Mouse (Mus musculus) megakaryocyte-erythroid progenitor cell, adult 5-6 weeks (primary cell): ENCODE results near the gene Pitpnm3. TPM values are rescaled to one million over a fixed set of nuclear protein-coding genes. Genes with fewer than 3 reads are reported as not detected.
"Not testable (repeated sequence)": the region's sequence is repeated elsewhere in the genome, so short reads cannot be mapped to it uniquely, and the experiment has no call there.

Experiments
- ATAC-seq: replicated peaks from 2 replicates; pipeline ENCODE4 v1.8.0; 2016; ENCODE audit warnings: mild to moderate bottlenecking, inconsistent platforms; ENCODE audit not compliant: severe bottlenecking, poor library complexity, low FRiP score, low TSS enrichment
- total RNA-seq, 2 experiments: library from RNA; stranded (forward) in 1 of 2; stranded (reverse) in 1 of 2; fragments of 200-1000, 215-1000 nt in 1 of 2; fragments of >200 nt in 1 of 2; fragmentation: Nextera tagmentation in 1 of 2; gene quantifications; 2 replicates each; pipeline ENCODE4 v1.2.3; 2014 to 2017

Pitpnm3 gene
- total RNA-seq (2014; fragmentation: Nextera tagmentation) = not detected in 2 replicates
- not detected in 2 replicates for total RNA-seq (2017)

DNA sequence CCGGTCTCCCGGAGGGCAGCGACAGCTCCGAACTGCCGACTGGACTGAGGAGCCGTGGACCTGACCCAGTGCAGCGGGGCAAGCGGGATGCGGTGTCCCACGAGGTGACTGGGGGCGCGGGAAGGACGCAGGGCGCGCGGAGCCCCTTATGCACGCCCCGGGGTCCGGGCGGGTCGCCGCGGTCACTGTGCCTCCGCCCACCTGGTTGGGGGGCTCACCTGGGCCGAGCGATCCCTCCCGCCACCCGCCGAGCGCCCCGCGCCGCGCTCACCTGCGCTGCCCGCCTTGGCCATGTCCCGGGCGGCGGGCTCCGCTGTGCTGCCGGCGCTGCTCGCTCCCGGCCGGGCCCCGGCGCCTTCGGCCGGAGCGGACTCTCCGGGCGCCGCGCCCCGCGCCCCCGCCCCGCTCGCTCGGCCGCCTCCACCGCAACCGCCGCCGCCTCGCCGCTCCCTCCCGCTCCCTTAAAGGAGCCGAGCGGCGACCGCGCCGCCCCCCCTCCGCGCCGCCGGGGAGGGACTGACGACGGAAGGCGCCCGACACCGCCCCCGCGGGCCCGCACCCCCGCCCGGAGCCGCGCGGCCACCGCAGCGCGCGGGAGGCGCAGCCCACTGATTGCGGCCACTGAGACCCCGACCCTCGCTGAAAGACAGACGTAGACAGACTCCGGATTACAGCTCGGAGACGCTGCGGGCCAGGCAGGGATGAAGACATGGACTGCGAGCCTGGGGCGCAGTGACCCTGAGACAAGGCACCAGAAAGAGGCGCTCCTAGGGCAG is at the start of gene Pitpnm3:
Gene Pitpnm3 (minus strand): TSS at position 396 of the 776 bp plus-strand sequence.
- ATAC-seq = no peak

DNA sequence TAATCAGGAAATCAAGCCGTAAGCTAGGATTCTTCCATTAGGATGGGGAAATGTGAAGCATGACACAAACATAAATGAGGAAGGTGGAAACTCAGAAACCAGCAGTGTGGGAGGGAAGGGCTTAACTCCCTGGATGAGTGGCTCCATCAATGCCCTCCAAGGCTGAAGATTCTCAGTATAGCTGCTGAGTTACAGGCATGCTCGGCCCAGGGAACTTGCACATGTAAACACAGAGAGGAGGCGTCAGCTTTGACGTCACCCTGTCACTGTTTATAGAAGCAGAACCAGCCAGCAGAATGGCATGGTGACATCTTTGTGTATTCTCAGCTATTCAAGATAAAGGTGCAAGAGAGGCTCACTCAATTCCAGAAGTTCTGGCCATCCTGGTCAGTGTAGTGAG is 48.7 kb upstream of the Pitpnm3 start:
- ATAC-seq = no peak

DNA sequence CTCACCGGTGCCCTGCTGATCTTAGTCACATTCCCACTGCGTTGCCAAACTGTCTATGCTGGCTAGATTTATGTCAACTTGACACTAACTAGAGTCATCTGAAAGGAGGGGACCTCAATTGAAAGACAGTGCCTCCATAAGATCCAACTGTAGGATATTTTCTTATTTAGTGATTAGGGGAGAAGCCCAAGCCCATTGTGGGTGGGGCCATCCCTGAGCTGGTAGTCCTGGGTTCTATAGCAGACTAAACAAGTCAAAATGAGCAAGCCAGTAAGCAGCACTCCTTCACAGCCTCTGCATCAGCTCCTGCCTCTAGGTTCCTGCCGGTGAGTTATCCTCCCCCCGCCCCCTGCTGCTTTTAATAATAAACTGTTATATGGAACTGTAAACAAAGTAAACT is 45.6 kb upstream of the Pitpnm3 start:
- ATAC-seq = no peak

DNA sequence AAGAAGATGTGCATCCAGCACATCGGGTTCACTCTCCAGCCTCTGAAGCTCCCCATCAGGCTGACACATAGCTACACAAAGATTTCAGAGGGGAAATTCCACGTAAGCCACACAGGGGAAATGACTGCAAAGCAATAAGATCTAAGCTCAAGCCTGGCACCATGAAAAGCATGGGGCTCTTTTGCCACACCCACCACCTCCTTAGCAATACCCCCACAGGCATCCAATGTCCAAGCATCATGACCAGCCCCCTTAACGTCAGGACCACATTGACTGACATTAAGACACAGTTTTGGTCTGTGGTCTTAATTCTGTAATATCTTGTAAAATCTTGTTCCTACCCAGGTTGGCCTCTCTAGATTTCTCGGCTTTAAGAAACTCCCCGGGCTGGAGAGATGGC is 45.0 kb upstream of the Pitpnm3 start:
- no peak for ATAC-seq

DNA sequence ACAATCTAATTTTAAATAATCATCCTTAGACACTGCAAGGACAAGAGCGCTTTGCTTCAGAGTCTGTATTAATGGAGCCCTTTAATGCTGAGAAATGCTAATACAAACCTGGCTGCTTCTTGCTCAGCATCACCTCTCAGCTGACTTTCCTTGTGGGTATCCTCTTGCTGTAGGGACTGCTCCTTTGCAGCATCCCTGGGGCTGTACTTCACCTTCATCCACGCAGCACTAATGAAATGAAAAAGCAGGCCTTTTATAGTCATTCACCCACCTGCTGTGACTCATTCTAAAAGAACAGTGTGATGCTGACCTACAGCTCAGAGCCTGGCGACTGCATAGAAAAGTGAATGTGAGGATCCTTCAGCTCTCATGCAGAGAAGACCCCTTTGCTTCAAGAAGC is 41.0 kb upstream of the Pitpnm3 start:
- ATAC-seq = no peak

DNA sequence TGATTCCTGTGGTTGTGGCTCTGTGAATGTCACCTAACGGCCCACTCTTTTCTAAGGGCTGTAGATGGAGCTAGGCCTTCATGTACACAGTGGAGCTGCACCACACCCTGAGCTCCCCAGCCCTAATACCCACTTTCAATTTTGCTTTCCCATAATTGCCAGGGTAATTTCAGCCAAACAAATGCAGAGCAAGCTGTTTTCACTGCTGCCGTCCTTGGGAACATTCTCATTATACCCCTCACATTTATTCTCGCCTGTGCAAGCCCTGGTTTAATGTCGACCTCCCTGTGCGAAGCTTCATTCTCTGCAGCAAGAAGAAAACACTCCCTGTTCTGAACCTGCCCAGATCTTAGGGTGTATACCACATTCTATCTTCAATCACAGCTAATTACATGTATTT is 40.4 kb upstream of the Pitpnm3 start:
- no peak for ATAC-seq

DNA sequence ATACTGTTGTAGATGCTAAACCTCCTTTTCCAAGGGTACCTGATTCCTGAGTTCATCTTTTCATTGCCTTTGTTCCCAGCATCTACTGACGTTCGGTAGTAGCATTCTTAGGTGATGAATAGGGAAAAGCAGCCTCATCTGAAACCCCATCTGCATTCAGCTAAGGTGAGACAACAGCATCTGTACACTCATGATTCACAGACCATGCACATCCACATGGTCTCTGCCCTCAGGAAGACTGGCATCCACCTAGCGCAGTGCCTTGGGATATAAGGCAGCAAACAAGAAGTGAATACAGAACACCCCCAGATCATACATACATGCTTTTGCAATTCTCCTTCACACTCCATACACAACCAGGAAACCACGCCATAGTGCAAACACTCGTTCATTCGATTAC is 39.1 kb upstream of the Pitpnm3 start:
- ATAC-seq = no peak

DNA sequence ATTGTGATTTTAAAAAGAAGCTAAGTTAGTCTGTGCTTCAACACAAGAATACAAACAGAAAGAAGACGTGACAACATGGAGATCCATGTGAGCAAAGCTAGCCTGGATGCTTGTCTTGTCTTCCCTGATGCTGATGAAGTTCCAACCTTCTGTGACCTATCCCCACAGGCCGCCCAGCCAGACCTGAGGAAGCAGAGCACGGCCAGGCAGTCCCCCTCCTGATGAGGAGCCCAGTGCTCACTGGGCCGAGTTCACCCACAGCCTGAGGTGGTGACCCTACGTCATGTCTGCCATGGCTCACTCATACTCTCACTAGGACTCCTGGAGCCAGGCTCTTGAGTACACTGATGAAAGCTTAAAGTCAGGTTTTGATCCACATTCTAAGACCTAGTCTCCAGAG is 37.9 kb upstream of the Pitpnm3 start:
- no peak for ATAC-seq

DNA sequence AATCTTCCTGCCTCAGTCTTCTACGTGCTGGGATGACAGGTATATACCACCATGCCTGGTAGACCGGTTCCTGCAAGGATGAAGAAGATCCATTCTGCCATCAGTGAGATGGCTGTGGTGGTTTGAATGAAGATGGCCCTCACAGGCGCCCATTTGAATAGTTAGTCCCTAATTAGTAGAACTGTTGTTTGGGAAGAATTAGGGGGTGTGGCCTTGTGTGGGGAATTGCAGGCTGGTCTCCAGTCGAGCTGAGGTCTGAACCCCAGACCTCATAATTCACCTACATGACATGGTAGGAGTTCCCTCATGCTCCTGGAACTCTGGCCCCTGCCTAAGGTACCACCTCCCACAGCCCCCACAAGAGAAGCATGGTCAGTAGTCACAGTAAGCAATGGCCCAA is 36.3 kb upstream of the Pitpnm3 start:
- ATAC-seq = not testable (repeated sequence)

DNA sequence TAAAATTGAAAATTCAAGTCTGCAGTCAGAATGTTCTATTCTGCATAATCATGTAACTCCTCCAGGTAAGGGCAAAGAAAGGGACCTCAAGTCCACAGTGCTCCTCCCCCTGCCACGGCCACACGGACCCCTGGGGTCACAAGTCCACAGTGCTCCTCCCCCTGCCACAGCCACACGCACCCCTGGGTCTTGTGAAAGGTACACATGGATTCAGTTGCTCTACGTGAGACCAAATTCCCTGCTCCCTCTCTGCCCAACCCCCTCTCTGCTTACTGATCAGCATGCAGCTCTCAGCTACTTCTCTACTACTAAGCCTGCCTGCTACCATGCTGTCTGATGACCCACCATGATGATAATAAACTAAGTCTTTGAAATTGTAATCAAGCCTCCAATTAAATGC is 34.3 kb upstream of the Pitpnm3 start:
- no peak for ATAC-seq

DNA sequence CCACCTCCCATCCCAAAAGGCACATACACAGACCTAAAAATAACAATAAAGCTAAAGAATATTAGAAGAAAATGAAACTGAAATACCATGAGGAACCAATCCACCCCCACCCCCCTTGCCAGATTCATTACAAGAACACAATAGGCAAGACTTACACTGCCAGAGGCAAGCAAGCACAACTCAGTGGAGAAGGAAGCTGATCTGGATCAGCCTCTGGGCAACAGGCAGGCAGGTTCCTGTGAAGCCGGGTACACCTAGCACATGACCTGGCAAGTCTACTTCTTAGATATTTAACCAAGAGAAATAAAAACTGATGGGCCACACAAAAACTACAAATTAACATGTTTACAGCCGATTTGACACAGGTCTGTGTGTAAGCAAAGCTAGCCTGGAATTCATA is 27.6 kb upstream of the Pitpnm3 start:
- no peak for ATAC-seq

DNA sequence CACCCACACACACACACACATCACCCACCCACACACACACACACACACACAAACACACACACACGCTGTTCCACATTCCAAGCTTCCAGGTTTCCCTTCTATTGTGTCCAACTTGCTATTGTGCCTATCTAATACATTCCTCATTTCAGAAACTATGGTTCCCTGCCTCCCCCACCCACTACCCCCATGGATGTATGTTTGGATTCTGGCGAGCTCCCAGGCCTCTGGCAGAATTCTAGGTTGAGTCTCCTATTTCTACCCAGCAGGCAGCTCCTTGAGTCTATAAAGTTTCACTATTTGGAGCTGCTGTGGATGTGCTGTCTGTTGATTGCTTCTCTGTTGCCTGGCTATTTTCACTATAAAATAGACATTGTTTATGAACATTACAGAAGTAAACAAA is 21.0 kb upstream of the Pitpnm3 start:
- no peak for ATAC-seq

DNA sequence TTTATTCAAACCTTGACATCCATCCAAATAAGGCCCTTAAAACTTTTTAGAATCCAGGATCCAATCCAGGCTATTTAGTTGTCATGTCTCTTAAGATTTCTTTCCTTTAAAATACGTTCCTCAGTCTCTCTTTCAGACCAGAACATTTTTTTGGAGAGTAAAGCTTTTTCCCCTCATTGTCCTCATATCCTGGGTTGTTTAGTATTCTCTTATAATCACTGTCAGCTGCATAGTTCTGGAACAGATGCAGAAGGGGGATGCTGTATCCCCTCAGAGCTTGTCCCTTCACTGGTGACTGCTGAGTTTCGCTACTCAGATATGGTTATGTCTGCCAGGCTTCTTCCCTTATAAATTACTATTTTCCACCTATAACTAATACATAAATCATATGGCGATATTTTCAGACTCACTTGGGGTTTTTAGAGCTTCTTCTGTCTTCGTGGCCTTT is 20.4 kb upstream of the Pitpnm3 start:
- no peak for ATAC-seq

DNA sequence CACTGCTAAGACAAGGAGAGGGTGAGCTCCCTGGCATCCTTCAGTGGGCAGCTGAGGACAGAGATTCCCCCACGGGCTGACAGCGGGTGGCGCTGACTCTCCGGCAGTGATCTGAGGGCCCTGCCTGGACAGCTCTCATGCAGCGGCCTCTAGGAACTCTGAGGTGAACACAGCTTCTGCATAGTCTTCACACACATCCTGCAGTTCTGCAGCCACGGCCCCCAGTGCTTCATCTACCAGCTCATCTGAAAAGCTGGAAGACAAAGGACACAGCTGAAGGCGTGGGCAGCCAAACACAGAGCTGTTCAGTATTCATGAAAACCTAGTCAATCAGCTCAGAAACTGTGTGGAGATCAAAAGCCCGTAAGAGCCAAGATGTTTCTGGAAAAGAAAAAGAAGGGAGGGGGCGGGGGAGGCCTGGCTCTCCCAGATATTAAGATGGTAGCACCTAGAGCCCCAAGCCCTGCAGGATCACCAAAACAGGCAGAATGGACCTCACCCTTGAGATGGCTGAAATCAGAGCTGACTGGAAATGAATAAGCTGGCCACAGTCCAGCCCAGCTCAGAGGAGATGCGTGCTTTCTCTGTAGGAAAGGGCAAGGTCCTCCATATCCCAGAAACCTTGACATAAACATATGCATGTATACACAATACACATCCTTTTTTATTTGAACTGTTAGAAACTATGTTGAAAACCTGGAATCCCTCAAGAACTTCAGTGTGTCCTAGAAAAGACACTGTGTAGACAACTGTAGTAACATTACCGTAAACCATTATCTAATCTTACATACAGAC is 19.8 kb upstream of the Pitpnm3 start:
- ATAC-seq = no peak

DNA sequence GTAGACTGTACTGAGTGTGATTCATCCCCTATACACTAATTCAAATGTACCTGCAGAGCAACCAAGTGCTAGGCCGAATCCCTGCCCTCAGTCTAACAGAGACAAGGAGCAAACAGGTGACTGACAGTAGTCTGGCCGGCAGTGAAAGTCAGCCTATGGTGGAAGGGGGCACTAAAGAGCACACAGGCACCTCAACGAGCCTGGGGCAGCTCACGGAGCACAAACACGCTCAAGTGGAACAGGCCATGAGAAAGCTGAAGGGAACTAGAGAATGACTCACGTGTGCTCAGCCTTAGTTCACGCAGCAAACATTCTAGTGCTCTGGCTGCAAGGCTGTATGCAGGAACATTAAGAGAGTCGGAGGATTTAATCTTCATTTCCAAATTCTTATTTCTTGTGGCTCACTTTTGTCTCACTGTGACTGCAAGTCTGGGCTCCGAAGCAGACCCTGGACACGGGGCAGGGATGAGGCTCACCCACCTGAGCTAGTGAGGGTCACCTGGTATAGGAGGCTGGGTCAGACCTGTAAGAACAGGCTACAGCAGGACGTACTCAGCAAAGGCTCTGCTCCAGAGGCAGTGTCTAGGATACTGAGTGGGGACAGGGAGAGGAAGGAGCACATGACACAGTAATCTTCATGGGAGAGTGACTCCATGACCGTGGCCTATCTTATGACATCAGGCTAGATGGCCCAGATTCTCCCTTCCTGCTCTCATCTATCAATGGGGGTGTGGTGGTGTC is 17.7 kb upstream of the Pitpnm3 start:
- no peak for ATAC-seq

DNA sequence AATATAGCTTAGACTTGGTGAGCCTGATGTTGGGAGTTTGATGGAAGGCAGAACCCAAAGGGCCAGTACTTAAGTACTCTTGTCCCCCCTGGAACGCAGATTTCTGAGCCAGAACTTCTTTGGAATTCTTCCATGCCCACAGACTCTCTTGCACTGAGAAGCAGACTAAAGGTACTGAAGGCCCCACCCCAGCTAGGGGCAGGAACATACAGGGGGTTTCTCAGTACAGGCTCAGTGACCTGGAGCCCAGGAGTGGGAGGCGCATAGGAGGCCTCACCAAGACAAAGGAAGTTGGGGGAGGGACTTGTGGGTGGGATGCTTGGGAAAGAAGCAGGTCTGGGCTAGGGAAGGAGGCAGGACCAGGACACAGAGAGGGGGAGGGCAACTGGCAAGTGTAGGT is 15.5 kb upstream of the Pitpnm3 start:
- no peak for ATAC-seq

DNA sequence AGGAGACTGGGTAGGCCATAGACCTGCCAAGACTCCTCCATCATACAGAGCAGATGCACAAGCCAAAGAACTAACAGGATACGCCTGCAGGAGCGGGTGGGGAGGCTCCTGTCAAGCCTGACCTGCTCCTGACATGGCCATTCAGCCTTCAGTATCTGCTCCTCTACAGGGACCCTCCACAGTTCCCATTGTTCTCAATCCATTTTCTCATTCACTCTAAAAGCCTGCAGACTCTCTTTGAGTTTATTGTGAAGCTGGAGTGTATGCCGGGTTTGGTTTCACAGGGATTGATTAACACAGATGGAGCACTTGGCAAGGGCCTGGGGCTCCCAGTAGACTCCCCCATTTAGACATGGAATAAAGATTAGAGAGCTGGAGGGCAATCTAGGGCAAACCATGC is 12.3 kb upstream of the Pitpnm3 start:
- ATAC-seq = no peak

DNA sequence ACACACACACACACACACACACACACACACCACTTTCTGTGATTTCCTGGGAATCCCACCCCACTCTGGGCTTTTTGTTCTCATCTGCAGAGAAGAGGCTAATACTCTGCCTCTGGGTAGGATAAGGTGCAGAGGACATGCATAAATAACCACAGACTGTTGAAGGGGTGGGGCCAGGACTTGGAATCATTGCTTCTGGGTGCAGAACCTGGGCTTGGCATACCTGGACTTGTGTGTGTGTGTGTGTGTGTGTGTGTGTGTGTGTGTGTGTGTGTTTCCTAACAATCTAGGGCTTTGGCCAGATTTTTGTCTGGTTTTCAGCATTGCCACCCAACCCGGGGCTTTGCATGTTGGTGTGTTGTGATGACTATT is 10.3 kb upstream of the Pitpnm3 start:
- ATAC-seq = no peak

DNA sequence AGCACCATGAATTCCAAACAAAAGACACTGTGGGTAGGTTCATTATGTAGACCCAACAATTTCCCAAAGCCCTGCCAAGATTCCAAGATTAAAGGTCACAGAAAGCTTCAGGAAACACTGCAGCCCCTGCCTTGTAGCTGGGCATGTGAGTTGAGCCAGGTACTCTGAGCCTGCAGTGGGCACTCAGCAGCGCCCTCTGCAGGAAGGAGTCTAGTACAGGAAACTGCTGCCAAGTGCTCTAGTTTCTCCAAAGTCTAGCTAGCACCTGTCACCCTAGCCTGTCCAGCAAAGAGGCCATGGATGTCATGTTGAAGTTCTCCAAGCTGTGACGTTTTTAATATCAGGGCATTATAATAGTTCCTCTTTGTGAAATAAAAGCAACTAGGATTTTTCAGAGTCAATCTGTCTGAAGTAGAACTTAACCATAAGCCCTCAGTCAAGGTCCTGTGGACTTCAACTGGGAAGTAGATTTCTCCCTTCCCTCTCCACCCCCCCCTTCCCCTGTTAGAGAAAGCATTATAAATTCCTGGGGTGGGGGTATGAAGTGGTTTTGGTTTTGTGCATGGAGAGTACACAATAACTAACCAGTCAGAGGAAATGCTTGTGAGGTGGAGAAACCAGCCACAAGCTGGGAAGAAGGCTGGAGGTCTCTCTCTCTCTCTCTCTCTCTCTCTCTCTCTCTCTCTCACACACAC is 9.8 kb upstream of the Pitpnm3 start:
- 0 out of 2 replicates have a peak, but pooled peaks have one; percentile 59 for ATAC-seq

DNA sequence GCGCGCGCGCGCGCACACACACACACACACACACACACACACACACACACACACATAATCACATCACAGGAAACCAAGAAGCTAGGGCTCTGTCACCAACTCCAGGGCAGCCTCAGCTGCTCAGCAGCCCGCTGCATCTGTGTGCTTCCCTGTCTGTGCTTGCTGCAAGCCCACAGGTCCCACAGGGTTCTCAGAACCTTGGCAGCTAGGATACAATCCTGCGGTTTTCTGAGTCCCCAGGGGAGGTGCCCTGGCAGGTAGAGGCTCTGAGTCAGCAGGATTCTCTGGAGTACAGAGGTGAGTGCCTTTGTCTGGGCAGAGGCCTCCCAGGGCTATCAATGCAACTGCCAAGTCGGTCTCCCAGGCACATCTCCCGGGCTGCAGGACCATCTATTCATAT is 7.3 kb upstream of the Pitpnm3 start:
- no peak for ATAC-seq
